Mouse (Mus musculus) thymus, adult 2 months (tissue): ENCODE results near the gene Wscd2.

ENCODE experiments used
- CTCF ChIP-seq: fragments of 200-500 bp; IDR thresholded peaks from 2 replicates; pipeline ENCODE4 v1.5.1; 2012; ENCODE audit warnings: mild to moderate bottlenecking, control low read depth, low read length, moderate library complexity, borderline replicate concordance; ENCODE audit not compliant: control insufficient read depth, poor library complexity, insufficient read depth; ENCODE audit errors: extremely low read depth
- POLR2A ChIP-seq: fragments of 200-500 bp; IDR thresholded peaks from 2 replicates; pipeline ENCODE4 v1.6.1; 2012; ENCODE audit warnings: mild to moderate bottlenecking, low read length, control low read depth, moderate library complexity; ENCODE audit not compliant: control insufficient read depth, poor library complexity, insufficient read depth; ENCODE audit errors: extremely low read depth

GRCm38 (mm10) chr5:113554095-113554494, 64.0 kb downstream of the Wscd2 start:
- TF ChIP-seq CTCF (no peak), POLR2A (no peak)
